Mouse (Mus musculus): ENCODE data around the gene Gm13119. TPM values are rescaled to one million over a fixed set of nuclear protein-coding genes. Genes with fewer than 3 reads are reported as not detected.
"Not testable (repeated sequence)": the region's sequence is repeated elsewhere in the genome, so short reads cannot be mapped to it uniquely, and the experiment has no call there.

The Gm13119 gene
- polyA plus RNA-seq (2015; fragmentation: Nextera tagmentation; extraction: Ambion mirVana): not detected in 2 replicates

DNA sequence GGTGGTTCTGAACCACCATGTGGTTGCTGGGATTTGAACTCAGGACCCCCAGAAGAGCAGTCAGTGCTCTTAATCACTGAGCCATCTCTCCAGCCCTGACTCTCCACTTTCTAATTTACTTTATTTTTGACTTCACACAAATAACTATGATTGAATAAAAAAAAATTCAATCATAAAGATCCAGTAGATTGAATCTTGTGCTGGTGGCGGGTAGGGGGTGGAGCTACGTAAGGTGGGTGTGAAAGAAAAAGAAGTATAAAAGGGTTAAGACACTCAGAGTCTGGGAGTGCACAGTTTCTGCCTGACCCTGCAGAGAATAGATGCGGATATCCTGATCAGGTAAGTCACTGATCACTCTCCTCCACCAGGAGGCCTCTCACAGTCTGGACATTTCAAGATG lies at the start of gene Gm13119:
Gene Gm13119 (plus strand): TSS at position 301 of the 400 bp plus-strand sequence.
- not testable (repeated sequence) for H3K9me3 ChIP-seq; H3K4me3 ChIP-seq; H3K4me2 ChIP-seq; H3K9ac ChIP-seq; H3K4me1 ChIP-seq (replicated peaks); H3K27ac ChIP-seq (replicated peaks); ATAC-seq (ENCODE audit: low read depth); H3K36me3 ChIP-seq; H3K27me3 ChIP-seq
- WGBS: 87% methylated on average over 3 of the region's 3 CpGs

DNA sequence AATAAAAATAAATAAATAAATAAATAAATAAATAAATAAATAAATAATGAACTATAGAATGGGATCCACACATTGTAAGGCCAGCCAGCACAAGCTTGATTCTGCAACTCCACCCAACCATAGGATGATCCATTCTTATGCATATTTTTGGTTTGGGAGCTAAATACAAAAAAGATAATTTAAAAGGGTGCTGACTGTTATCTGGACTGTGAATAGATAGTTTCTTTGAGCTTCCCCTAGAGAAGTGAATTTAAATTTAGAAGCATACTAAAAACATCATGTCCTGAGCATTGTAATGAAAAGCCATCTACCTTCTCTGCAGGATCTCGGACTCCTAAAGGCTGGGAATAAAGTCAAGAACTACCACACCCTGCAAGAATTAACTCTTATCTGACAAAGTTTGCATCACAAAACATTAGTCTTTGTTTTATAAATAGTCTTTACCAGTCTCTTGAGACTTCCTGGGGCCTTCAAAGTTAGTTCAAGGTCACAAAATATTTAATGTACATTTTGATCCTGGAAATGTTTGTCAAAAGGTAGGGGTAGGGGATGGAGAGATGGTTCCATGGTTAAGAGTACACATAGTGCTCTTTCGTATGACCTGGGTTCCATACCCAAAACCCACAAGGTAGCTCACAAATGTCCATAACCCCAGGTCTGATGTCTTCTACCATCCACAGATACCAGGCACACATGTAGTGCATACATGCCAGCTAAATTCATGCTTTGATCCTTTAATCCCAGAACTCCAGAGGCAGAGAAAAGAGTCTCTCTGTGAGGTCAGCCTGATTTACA lies 44.9 kb upstream of the Gm13119 start:
- not testable (repeated sequence) for H3K4me3 ChIP-seq; H3K27ac ChIP-seq (replicated peaks); H3K27me3 ChIP-seq; H3K4me1 ChIP-seq (replicated peaks); H3K4me2 ChIP-seq; H3K9ac ChIP-seq; ATAC-seq (ENCODE audit: low read depth); H3K9me3 ChIP-seq; H3K36me3 ChIP-seq
- WGBS: 84% methylated on average over 2 of the region's 2 CpGs

DNA sequence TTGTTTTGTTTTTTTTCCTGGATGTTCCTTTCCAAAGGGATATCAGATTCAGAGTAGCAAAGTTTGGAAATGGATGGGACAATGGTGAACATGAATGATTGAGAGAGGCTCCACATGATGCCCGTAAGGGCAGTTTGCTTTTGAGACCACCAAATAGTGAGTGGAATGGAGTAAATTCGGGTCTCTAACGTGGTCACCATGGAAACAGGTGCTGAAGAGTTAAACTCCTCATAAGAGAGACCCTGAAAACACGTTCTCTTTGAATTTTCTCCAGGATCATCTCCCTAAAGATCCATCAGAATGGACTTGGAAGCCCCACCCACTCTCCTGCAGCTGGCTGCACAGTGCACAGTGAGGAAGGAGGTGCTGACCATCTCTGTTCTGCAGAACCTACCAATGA lies 27.8 kb upstream of the Gm13119 start, which contains the start of gene Gm13128:
Gene Gm13128 (plus strand): TSS at position 301 of the 400 bp plus-strand sequence.
- not testable (repeated sequence) for H3K36me3 ChIP-seq; H3K9ac ChIP-seq; H3K4me3 ChIP-seq; H3K4me1 ChIP-seq (replicated peaks); ATAC-seq (ENCODE audit: low read depth); H3K27ac ChIP-seq (replicated peaks); H3K9me3 ChIP-seq; H3K27me3 ChIP-seq; H3K4me2 ChIP-seq
- 65% methylated on average over 4 of the region's 4 CpGs for WGBS

DNA sequence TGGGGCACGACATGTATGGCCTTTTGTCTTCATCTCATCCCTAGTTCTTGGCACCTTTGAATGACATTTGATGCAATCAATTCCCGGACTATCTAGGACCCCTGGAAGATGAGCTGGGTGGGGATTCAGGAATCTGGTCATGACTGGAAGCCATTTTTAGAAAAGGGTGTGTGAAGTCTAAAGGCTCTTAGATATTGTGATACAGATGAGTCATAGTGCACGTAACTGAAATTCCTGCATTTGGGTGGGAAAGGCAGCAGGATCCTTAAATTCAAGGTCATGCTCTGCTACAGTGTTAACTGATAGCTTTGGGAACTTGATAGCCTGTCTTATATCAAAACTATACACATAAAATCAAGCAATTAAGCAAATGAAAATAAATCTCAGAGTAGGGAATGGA lies 21.9 kb upstream of the Gm13119 start:
- not testable (repeated sequence) for H3K9me3 ChIP-seq; H3K9ac ChIP-seq; H3K4me2 ChIP-seq; H3K27me3 ChIP-seq; H3K36me3 ChIP-seq; H3K4me3 ChIP-seq; ATAC-seq (ENCODE audit: low read depth); H3K4me1 ChIP-seq (replicated peaks); H3K27ac ChIP-seq (replicated peaks)
- WGBS: 77% methylated on average over 3 of the region's 3 CpGs

DNA sequence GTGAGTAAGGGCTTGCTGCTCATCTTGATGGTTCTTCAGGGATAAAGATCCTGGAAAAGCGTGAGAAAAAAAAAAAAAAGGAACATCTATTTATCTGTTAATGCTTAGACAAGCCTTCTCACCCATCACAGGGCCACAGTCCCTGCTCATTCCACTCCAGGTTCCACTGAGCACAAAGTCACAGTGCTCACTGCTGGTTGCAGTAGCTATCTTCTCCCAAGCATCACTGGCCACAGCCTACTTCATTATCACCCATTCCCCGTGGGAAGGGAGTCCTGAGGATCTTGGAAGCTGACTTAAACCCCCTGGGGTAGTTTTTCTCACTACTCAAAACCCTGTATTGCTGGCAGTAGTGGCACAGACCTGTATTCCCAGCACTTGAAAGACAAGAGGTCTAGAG lies 20.2 kb downstream of the Gm13119 start, which contains the start of gene Pramef20:
Gene Pramef20 (minus strand): TSS at position 23 of the 400 bp plus-strand sequence.
- Histone ChIP-seq H3K27ac (replicated peaks) (no peak within 1 kb of the TSS), H3K36me3 (no peaks in the 10 kb centered on the region), H3K9me3 (peaks cover 12% of the 10 kb centered on the region; the same call in 1 of the 2 replicates), H3K27me3 (no peaks in the 10 kb centered on the region), H3K4me2 (no peak within 1 kb of the TSS), H3K9ac (no peak within 1 kb of the TSS), H3K4me3 (no peak within 1 kb of the TSS), H3K4me1 (replicated peaks) (no peaks in the 10 kb centered on the region)
- WGBS: 56% methylated on average over 2 of the region's 2 CpGs
- ATAC-seq (ENCODE audit: low read depth): no peak

DNA sequence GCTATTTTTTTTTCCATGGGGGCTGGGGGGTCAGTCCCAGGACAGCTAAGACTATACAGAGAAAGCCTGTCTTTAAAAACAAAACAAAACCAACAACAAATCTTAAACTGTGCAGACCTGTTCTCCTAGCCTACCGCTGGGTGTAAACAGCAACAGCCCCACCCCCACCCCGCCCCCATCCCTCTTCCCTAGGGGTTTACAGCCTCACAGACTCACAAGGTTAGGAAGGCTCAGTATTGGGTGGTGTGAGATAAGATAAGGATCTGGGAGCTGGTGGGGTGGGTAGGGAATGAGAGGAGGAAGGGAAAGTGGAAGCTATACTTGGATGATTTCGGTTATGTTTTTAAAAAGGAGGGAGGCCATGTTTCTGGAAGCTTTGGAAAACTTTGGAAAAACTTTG lies 38.6 kb downstream of the Gm13119 start:
- WGBS: 36% methylated on average over 3 of the region's 3 CpGs
- ATAC-seq (ENCODE audit: low read depth): no peak
- no peaks in the 10 kb centered on the region for H3K36me3 ChIP-seq
- H3K9me3 ChIP-seq: 0 out of 2 replicates have a peak, but pooled peaks cover 8% of the 10 kb centered on the region
- H3K4me3 ChIP-seq: no peak overlapping the region
- H3K27me3 ChIP-seq: no peaks in the 10 kb centered on the region
- H3K27ac ChIP-seq (replicated peaks): no peak overlapping the region
- H3K4me1 ChIP-seq (replicated peaks): no peaks in the 10 kb centered on the region
- no peak overlapping the region for H3K9ac ChIP-seq
- no peak overlapping the region for H3K4me2 ChIP-seq

DNA sequence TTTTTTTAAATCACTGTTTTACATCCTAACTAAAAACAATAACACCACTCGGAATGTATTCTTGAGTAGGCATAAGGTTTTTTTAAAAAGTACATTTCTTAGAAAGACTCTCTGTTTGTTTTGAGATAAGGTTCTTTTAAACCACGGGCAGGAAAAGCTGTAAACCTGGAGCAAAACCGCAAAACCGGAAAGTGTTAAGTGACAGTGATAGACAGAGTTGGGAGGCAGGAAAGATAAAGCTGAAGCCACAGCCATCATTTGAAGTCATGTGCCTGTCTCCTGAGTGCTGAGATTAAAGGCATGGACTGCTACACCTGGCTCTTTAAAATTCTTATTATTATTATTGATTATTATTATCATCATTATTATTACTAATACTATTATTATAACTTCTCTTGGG lies 45.0 kb downstream of the Gm13119 start:
- no peaks in the 10 kb centered on the region for H3K4me1 ChIP-seq (replicated peaks)
- no peak for ATAC-seq (ENCODE audit: low read depth)
- H3K4me2 ChIP-seq: no peak overlapping the region
- no peaks in the 10 kb centered on the region for H3K27me3 ChIP-seq
- no peaks in the 10 kb centered on the region for H3K9me3 ChIP-seq
- H3K9ac ChIP-seq: no peak overlapping the region
- no peak overlapping the region for H3K4me3 ChIP-seq
- 92% methylated on average over 4 of the region's 4 CpGs for WGBS
- no peaks in the 10 kb centered on the region for H3K36me3 ChIP-seq
- H3K27ac ChIP-seq (replicated peaks): no peak overlapping the region

DNA sequence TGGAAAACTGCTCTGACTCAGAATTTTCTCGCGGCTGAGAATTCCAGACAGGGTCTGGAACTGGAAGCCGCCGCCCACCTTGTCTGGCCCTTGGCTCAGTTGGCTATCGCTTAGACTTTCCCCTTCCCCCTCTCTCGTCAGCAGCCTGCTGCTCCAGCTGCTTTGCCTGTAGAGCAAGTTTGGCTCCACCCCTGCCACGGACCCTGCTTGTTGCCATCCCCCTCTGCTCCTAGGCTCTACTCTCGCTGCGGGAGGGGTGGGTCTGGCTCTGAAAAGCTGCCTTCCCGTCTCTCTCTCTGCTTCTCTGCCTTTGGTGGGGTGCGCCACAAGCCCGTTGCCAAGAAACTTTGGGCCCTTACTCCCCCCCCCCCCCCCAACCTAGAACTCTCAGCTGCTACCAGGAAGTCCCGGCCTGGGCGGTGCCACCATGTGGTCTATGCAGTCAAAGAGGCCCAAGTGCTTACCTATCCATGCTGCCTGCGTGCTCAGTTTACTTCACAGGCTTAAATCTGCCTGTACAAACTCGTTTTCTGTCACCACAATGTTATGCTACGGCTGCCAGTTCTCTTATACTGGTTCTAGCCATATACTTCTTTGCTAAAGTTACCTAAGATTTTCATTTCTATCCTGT lies 46.8 kb downstream of the Gm13119 start:
- no peak for ATAC-seq (ENCODE audit: low read depth)
- 0 out of 2 replicates have a peak, but pooled peaks cover 3% of the 10 kb centered on the region for H3K9me3 ChIP-seq
- no peak overlapping the region for H3K9ac ChIP-seq
- H3K4me2 ChIP-seq: peak overlapping the region; percentile 43
- H3K27ac ChIP-seq (replicated peaks): no peak overlapping the region
- no peaks in the 10 kb centered on the region for H3K4me1 ChIP-seq (replicated peaks)
- WGBS: 11% methylated on average over 17 of the region's 17 CpGs
- H3K27me3 ChIP-seq: no peaks in the 10 kb centered on the region
- no peaks in the 10 kb centered on the region for H3K36me3 ChIP-seq
- peak overlapping the region; percentile 19 for H3K4me3 ChIP-seq

DNA sequence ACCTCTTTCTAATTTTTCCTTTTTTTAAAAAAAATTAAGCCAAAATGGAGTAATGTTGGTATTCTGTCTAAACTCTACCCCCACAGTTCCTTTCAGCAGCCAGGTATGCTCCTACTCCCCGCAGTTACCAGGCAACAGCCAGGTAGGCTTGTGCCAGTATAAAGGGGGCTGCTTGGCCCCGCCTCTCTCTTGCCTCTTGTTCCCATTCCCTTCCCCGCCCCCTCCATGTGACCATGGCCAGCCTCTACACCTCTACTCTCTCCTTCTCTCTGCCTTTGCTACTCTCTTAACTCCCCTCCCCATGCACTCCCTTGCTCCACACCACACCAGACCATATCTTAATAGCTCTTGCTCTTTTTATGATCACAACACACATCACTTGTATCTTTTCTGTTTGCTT lies 48.5 kb downstream of the Gm13119 start:
- H3K27me3 ChIP-seq: no peaks in the 10 kb centered on the region
- no peak for ATAC-seq (ENCODE audit: low read depth)
- no peaks in the 10 kb centered on the region for H3K36me3 ChIP-seq
- no peak overlapping the region for H3K4me3 ChIP-seq
- H3K27ac ChIP-seq (replicated peaks): no peak overlapping the region
- no peaks in the 10 kb centered on the region for H3K4me1 ChIP-seq (replicated peaks)
- 59% methylated on average over 3 of the region's 3 CpGs for WGBS
- H3K4me2 ChIP-seq: no peak overlapping the region
- H3K9ac ChIP-seq: no peak overlapping the region
- 0 out of 2 replicates have a peak, but pooled peaks cover 3% of the 10 kb centered on the region for H3K9me3 ChIP-seq

DNA sequence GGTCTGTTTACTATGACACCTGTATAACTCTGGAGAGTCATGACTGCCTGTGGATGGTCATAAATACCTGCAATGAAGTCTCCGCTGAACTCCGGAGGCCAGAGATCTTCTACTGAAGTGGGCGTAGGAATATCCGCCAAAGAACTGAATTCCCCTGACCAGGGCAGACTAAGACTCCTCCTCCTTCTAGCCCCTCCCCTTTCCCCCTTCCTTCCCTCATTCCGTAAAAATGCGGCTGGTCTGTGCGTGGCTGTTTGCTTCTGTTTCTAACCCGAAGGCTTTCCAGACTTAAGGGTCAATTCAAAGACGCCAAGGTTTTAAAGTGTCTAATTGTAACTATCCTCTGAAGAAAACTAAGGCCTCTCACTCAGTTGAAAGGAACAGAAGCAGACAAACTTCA lies 50.5 kb downstream of the Gm13119 start, which contains the start of gene Pramef12:
Gene Pramef12 (minus strand): TSS at position 175 of the 400 bp plus-strand sequence.
- Histone ChIP-seq H3K9me3 (0 out of 2 replicates have a peak, but pooled peaks cover 3% of the 10 kb centered on the region), H3K27me3 (no peaks in the 10 kb centered on the region), H3K36me3 (no peaks in the 10 kb centered on the region), H3K4me3 (no peak within 1 kb of the TSS), H3K27ac (replicated peaks) (no peak within 1 kb of the TSS), H3K4me1 (replicated peaks) (no peaks in the 10 kb centered on the region), H3K4me2 (no peak within 1 kb of the TSS), H3K9ac (no peak within 1 kb of the TSS)
- no peak for ATAC-seq (ENCODE audit: low read depth)
- 83% methylated on average over 9 of the region's 9 CpGs for WGBS
